Mouse (Mus musculus) CH12.LX (cell line): ENCODE measurements at regions not wholly inside any gene's neighbourhood (a gene's known extent, or its start where the extent isn't known, plus 50 kb on each side); places are given as distances from the start of the nearest gene placed in this dataset.

Source experiments
- DNase-seq: peaks from one replicate; pipeline ENCODE4 v3.0.0-alpha.2; 2013; ENCODE audit errors: extremely low read depth
- H3K27ac ChIP-seq: 2 replicates; pipeline ENCODE4 v1.5.1; 2012; ENCODE audit warnings: low read depth, mild to moderate bottlenecking, control low read depth, moderate library complexity; ENCODE audit not compliant: insufficient read depth
- H3K27me3 ChIP-seq: replicated peaks from 2 replicates; pipeline ENCODE3; 2012; ENCODE audit warnings: inconsistent platforms
- H3K36me3 ChIP-seq, 2 experiments: replicated peaks in 1 of 2; 2 replicates each; pipeline versions ENCODE3 to v1.6.1; 2012; ENCODE audit warnings: inconsistent platforms in 1 of 2, low read length in 1 of 2, mild to moderate bottlenecking in 1 of 2, mixed read lengths in 1 of 2, moderate library complexity in 1 of 2; ENCODE audit not compliant: control insufficient read depth in 1 of 2, insufficient read depth in 1 of 2
- H3K4me1 ChIP-seq, 2 experiments: 2 replicates each; pipeline ENCODE4 v1.6.1; 2012; ENCODE audit warnings: inconsistent platforms in 1 of 2, moderate library complexity in 1 of 2; ENCODE audit not compliant: insufficient read depth in 2 of 2, control insufficient read depth in 1 of 2
- H3K4me2 ChIP-seq: 2 replicates; pipeline ENCODE4 v1.6.1; 2012; ENCODE audit warnings: low read depth, mild to moderate bottlenecking, control low read depth; ENCODE audit not compliant: poor library complexity, insufficient read depth, severe bottlenecking
- H3K4me3 ChIP-seq, 3 experiments: fragments of 150-350 bp in 1 of 3; sonication (generic) in 1 of 3; replicated peaks in 1 of 3; 2 replicates each; pipeline versions ENCODE3 to v1.5.1; 2011 to 2012; ENCODE audit warnings: low read depth in 2 of 3, low read length in 2 of 3, mild to moderate bottlenecking in 2 of 3, moderate library complexity in 2 of 3, control low read depth in 1 of 3, improper control_type of control experiment in 1 of 3, inconsistent platforms in 1 of 3, mixed read lengths in 1 of 3; ENCODE audit not compliant: poor library complexity in 1 of 3
- H3K79me2 ChIP-seq: replicated peaks from 2 replicates; pipeline ENCODE4 v1.6.1; 2012; ENCODE audit warnings: mild to moderate bottlenecking, moderate library complexity; ENCODE audit not compliant: control insufficient read depth, poor library complexity, insufficient read depth, severe bottlenecking; ENCODE audit errors: extremely low read depth
- H3K9ac ChIP-seq: 2 replicates; pipeline ENCODE4 v1.6.1; 2012; ENCODE audit warnings: low read depth, mild to moderate bottlenecking, control low read depth, moderate library complexity; ENCODE audit not compliant: insufficient read depth
- H3K9me3 ChIP-seq: replicated peaks from 2 replicates; pipeline ENCODE3; 2012; ENCODE audit warnings: low read length, inconsistent platforms, mixed read lengths
- BHLHE40 ChIP-seq: IDR thresholded peaks from 2 replicates; pipeline ENCODE4 v1.6.1; 2011; ENCODE audit warnings: mild to moderate bottlenecking, low read depth, low read length, improper control_type of control experiment
- CHD1 ChIP-seq: IDR thresholded peaks from 2 replicates; pipeline ENCODE4 v1.6.1; 2012; ENCODE audit warnings: low read depth, low read length, improper control_type of control experiment, inconsistent platforms
- CHD2 ChIP-seq: IDR thresholded peaks from 2 replicates; pipeline ENCODE4 v1.6.1; 2011; ENCODE audit warnings: low read length, improper control_type of control experiment
- CTCF ChIP-seq, 2 experiments: IDR thresholded peaks in 1 of 2; conservative IDR thresholded peaks in 1 of 2; 2 replicates each; pipeline ENCODE4 v1.5.1; 2011 to 2012; ENCODE audit warnings: low read depth in 2 of 2, low read length in 2 of 2, improper control_type of control experiment in 1 of 2, inconsistent platforms in 1 of 2, mild to moderate bottlenecking in 1 of 2, moderate library complexity in 1 of 2
- E2F4 ChIP-seq: IDR thresholded peaks from 2 replicates; pipeline ENCODE4 v1.6.1; 2011; ENCODE audit warnings: low read depth, low read length, improper control_type of control experiment; ENCODE audit not compliant: insufficient replicate concordance
- EP300 ChIP-seq: IDR thresholded peaks from 2 replicates; pipeline ENCODE4 v1.6.1; 2011; ENCODE audit warnings: low read length, improper control_type of control experiment
- GABPA ChIP-seq: IDR thresholded peaks from 2 replicates; pipeline ENCODE4 v1.6.1; 2012; ENCODE audit warnings: low read depth, low read length, improper control_type of control experiment, inconsistent platforms; ENCODE audit not compliant: insufficient replicate concordance
- JUND ChIP-seq: conservative IDR thresholded peaks from 2 replicates; pipeline ENCODE4 v1.6.1; 2011; ENCODE audit warnings: low read depth, low read length, improper control_type of control experiment
- KAT2A ChIP-seq: IDR thresholded peaks from 2 replicates; pipeline ENCODE4 v1.6.1; 2012; ENCODE audit warnings: low read length, improper control_type of control experiment, inconsistent platforms; ENCODE audit not compliant: insufficient replicate concordance
- MAFK ChIP-seq: IDR thresholded peaks from 2 replicates; pipeline ENCODE4 v1.6.1; 2011; ENCODE audit warnings: low read length, improper control_type of control experiment; ENCODE audit not compliant: insufficient replicate concordance
- MAX ChIP-seq: IDR thresholded peaks from 2 replicates; pipeline ENCODE4 v1.6.1; 2011; ENCODE audit warnings: low read length, improper control_type of control experiment
- MEF2A ChIP-seq: IDR thresholded peaks from 2 replicates; pipeline ENCODE4 v1.6.1; 2014; ENCODE audit warnings: low read depth, mild to moderate bottlenecking, inconsistent platforms, low read length, improper control_type of control experiment, borderline replicate concordance
- MXI1 ChIP-seq: IDR thresholded peaks from 2 replicates; pipeline ENCODE4 v1.6.1; 2011; ENCODE audit warnings: mild to moderate bottlenecking, low read depth, low read length, improper control_type of control experiment
- MYC ChIP-seq: IDR thresholded peaks from 2 replicates; pipeline ENCODE4 v1.6.1; 2011; ENCODE audit warnings: low read depth, mild to moderate bottlenecking, improper control_type of control experiment, low read length
- NRF1 ChIP-seq: IDR thresholded peaks from 2 replicates; pipeline ENCODE4 v1.6.1; 2014; ENCODE audit warnings: low read depth, mild to moderate bottlenecking, inconsistent platforms, low read length, improper control_type of control experiment, moderate library complexity
- POLR2A ChIP-seq: IDR thresholded peaks from 2 replicates; pipeline ENCODE4 v1.6.1; 2011; ENCODE audit warnings: low read depth, mild to moderate bottlenecking, improper control_type of control experiment, low read length
- SMC3 ChIP-seq: IDR thresholded peaks from 2 replicates; pipeline ENCODE4 v1.6.1; 2011; ENCODE audit warnings: low read depth, low read length, improper control_type of control experiment
- TCF12 ChIP-seq: IDR thresholded peaks from 2 replicates; pipeline ENCODE4 v1.6.1; 2014; ENCODE audit warnings: low read depth, mild to moderate bottlenecking, inconsistent platforms, low read length, improper control_type of control experiment
- UBTF ChIP-seq: IDR thresholded peaks from 2 replicates; pipeline ENCODE4 v1.6.1; 2012; ENCODE audit warnings: low read depth, mild to moderate bottlenecking, inconsistent platforms, low read length, improper control_type of control experiment, moderate library complexity
- USF1 ChIP-seq: IDR thresholded peaks from 2 replicates; pipeline ENCODE4 v1.6.1; 2014; ENCODE audit warnings: low read depth, mild to moderate bottlenecking, inconsistent platforms, low read length, improper control_type of control experiment
- USF2 ChIP-seq: conservative IDR thresholded peaks from 2 replicates; pipeline ENCODE4 v1.6.1; 2011; ENCODE audit warnings: low read depth, low read length, improper control_type of control experiment
- ZC3H11A ChIP-seq: IDR thresholded peaks from 2 replicates; pipeline ENCODE4 v1.6.1; 2012; ENCODE audit warnings: low read depth, mild to moderate bottlenecking, inconsistent platforms, low read length, improper control_type of control experiment
- ZKSCAN1 ChIP-seq: IDR thresholded peaks from 2 replicates; pipeline ENCODE4 v1.6.1; 2012; ENCODE audit warnings: low read depth, inconsistent platforms, low read length, improper control_type of control experiment, borderline replicate concordance
- ZMIZ1 ChIP-seq: IDR thresholded peaks from 2 replicates; pipeline ENCODE4 v1.6.1; 2012; ENCODE audit warnings: low read depth, mild to moderate bottlenecking, inconsistent platforms, low read length, improper control_type of control experiment
- ZNF384 ChIP-seq: IDR thresholded peaks from 2 replicates; pipeline ENCODE4 v1.6.1; 2012; ENCODE audit warnings: low read depth, low read length, improper control_type of control experiment, inconsistent platforms
- dilution Hi-C: fragments of 300-500 bp; cut with MboI; formaldehyde crosslinking; loops from 2 replicates; pipeline ENCODE4 v1.14.3; 2020; ENCODE audit warnings: low sequenced_read_pairs; ENCODE audit not compliant: extremely low pct_unique_long_range_greater_than_20kb, extremely low pct_ligation_motif_present
- in situ Hi-C: fragments of 300-500 bp; cut with MboI; formaldehyde crosslinking; loops from 3 replicates; pipeline ENCODE4 v1.14.3; 2019; ENCODE audit warnings: low sequenced_read_pairs, low pct_ligation_motif_present, low pct_unique_long_range_greater_than_20kb, mixed read lengths

- in situ Hi-C loops: no loop called here
- no peak for TF ChIP-seq GABPA
- TF ChIP-seq MEF2A: no peak
- TF ChIP-seq CHD2: no peak
- no peak for TF ChIP-seq ZKSCAN1
- no peak for TF ChIP-seq JUND
- TF ChIP-seq BHLHE40: no peak
- TF ChIP-seq USF2: no peak
- TF ChIP-seq UBTF: no peak
- TF ChIP-seq EP300: no peak
- no peak for TF ChIP-seq CHD1
- no peak for TF ChIP-seq ZNF384
- no peak for TF ChIP-seq CTCF (conservative IDR thresholded peaks at IDR 0.05 in 1 of 2, IDR thresholded peaks at IDR 0.05 in 1 of 2; ENCODE audit: low read depth in 2 of 2, low read length in 2 of 2)
- no peak for TF ChIP-seq POLR2A
- no peak for TF ChIP-seq MAX
- no peak for TF ChIP-seq ZC3H11A
- TF ChIP-seq TCF12: no peak
- TF ChIP-seq E2F4: no peak
- TF ChIP-seq MAFK: no peak
- TF ChIP-seq MYC: no peak
- Histone ChIP-seq H3K9me3 (no peaks in the 10 kb centered on the region), H3K9ac (no peak overlapping the region), H3K27me3 (no peaks in the 10 kb centered on the region), H3K4me1 (no peaks in the 10 kb centered on the region), H3K4me2 (no peak overlapping the region), H3K4me3 (no peak overlapping the region), H3K27ac (no peak overlapping the region), H3K36me3 (no peaks in the 10 kb centered on the region), H3K79me2 (no peaks in the 10 kb centered on the region)
- dilution Hi-C loops: no loop called here
- no peak for DNase-seq
Measured at GRCm38 (mm10) chr19:22074042-22074441, 64.8 kb upstream of the Trpm3 start.

DNA sequence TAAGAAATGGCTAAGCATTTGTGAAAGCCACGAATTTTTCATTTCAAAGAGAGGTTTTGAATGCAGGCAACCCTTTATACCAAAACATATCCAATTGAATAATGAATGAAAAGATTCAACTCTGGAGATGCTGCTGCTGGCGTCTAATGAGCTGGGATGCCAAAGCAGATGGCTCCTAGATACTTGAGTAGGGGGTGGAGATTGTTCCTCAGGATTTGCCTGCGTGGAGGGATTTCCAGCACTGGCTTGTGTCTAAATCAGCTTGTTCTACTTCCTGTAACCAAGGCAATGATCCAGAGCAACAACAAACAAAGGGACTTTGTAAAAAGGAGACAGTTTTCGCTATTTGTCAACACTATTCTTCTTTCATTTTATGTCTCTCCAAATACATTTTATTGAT lies 57.4 kb upstream of the Trpm3 start:
- no peak overlapping the region for H3K4me2 ChIP-seq
- dilution Hi-C loops: no loop called here
- TF ChIP-seq SMC3: no peak
- TF ChIP-seq EP300: no peak
- no peak for TF ChIP-seq ZMIZ1
- no peak for TF ChIP-seq NRF1
- TF ChIP-seq MXI1: no peak
- no peak for TF ChIP-seq BHLHE40
- TF ChIP-seq USF1: no peak
- TF ChIP-seq JUND: no peak
- no peak for TF ChIP-seq USF2
- TF ChIP-seq MEF2A: no peak
- no peak for TF ChIP-seq KAT2A

More for the DNA sequence above, 57.4 kb upstream of the Trpm3 start:
- no peaks in the 10 kb centered on the region for H3K27me3 ChIP-seq
- no peaks in the 10 kb centered on the region for H3K9me3 ChIP-seq
- no peaks in the 10 kb centered on the region for H3K4me1 ChIP-seq
- H3K27ac ChIP-seq: no peak overlapping the region
- no peak for DNase-seq
- in situ Hi-C loops: no loop called here
- no peaks in the 10 kb centered on the region for H3K79me2 ChIP-seq
- no peak overlapping the region for H3K9ac ChIP-seq
- H3K36me3 ChIP-seq: no peaks in the 10 kb centered on the region
- H3K4me3 ChIP-seq: no peak overlapping the region
